Mouse (Mus musculus): ENCODE measurements around the gene Rabgap1l.

Rabgap1l gene

GRCm38 (mm10) chr1:160176903-160177302 lies 616.1 kb downstream of the Rabgap1l start:
- DNase-seq (ENCODE audit: low spot score) = no peak
